Mouse (Mus musculus): ENCODE results near the gene Ifna6. TPM values are rescaled to one million over a fixed set of nuclear protein-coding genes. Genes with fewer than 3 reads are reported as not detected.
"Not testable (repeated sequence)": the region's sequence is repeated elsewhere in the genome, so short reads cannot be mapped to it uniquely, and the experiment has no call there.

Ifna6 gene
- polyA plus RNA-seq (2012; ENCODE audit: insufficient read depth, insufficient read length, missing spikeins) = not detected in 2 replicates

DNA sequence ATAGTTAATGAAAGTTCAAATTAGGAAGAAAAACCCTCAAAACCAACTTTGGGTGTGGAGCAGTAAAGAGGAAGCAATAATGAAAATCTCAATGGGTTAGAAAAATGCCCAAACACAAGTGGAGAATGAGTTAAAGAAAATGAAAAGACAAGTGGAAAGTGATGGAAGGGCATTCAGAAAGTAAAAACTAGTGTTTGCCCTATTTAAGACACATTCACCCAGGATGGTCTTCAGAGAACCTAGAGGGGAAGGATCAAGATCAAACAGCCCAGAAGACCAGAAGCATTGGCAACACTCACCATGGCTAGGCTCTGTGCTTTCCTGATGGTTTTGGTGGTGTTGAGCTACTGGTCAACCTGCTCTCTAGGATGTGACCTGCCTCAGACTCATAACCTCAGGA is at the start of gene Ifna6:
Gene Ifna6, plus strand, starts transcription at position 301 of the 400 bp plus-strand sequence.
- not testable (repeated sequence) for H3K27ac ChIP-seq (ENCODE audit: insufficient read depth, low read depth, low read length); H3K4me1 ChIP-seq (ENCODE audit: control insufficient read depth, insufficient read depth, low read length); H3K4me3 ChIP-seq (ENCODE audit: insufficient read depth, low read length)

DNA sequence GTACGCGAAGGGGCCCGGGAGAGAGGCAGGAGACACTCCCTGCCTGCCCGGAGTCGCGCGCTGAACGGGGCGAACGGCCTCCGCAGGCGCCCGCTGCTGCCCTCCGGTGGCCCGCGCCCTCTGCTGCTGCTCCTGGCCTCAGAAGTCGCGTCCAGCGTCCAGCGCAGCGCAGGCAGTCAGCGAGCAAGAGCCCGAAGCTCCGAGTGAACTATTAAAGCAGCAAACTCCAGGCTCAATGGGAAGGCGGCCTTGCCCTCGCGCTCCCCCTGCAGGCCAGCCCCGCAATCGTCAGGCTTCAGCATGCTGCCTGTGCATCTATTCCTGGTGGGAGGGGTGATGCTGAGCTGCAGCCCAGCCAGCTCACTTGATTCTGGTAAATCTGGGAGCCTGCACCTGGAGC is 47.7 kb upstream of the Ifna6 start, which contains the start of gene Gm13272:
Gene Gm13272, plus strand, starts transcription at position 301 of the 400 bp plus-strand sequence.
- not testable (repeated sequence) for H3K4me3 ChIP-seq (ENCODE audit: insufficient read depth, low read length); H3K4me1 ChIP-seq (ENCODE audit: control insufficient read depth, insufficient read depth, low read length); H3K27ac ChIP-seq (ENCODE audit: insufficient read depth, low read depth, low read length)

DNA sequence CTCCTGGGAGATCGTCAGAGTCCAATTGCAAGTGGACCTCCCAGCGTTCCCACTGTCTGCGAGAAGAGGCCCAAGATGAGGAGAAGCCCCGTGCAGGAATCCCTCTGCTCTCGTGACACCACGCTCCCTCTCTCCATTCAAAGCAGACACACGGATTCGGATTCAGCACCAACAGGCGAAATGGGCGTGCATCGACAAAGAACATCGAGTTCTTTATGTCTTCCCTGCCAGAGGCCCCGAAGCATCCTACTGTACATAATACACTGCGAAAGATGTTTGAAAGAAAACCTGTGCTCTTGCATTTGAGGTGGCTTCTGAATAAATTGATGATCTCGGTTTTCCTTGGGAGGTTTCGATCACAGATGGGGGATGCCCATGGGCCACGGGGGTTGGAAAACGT is 46.9 kb upstream of the Ifna6 start:
- H3K4me1 ChIP-seq (ENCODE audit: control insufficient read depth, insufficient read depth, low read length); H3K4me3 ChIP-seq (ENCODE audit: insufficient read depth, low read length); H3K27ac ChIP-seq (ENCODE audit: insufficient read depth, low read depth, low read length): not testable (repeated sequence)

DNA sequence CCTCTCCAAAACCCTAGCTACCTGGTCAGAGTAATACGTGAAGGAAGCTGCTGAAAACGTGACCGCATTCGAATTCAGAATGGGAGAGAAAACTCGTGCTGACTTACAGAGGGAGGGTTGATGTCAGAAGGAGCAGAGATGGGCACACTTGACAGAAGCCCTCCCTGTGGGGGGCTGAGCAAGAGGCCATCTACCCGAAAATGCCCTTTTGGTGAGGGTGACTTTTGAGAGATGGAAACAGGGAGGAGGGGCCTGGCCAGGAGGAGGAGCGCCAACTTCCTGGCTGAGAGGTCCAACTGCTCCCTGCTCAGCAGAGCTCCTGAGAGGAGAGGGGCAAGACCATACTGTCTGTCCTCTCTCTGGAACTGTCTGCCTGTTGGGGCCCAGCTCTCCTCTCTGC is 45.4 kb upstream of the Ifna6 start, which contains the start of gene Ifnz:
Gene Ifnz, plus strand, starts transcription at position 301 of the 400 bp plus-strand sequence.
- not testable (repeated sequence) for H3K4me1 ChIP-seq (ENCODE audit: control insufficient read depth, insufficient read depth, low read length); H3K27ac ChIP-seq (ENCODE audit: insufficient read depth, low read depth, low read length)
- peak within 1 kb of the TSS; percentile 44 for H3K4me3 ChIP-seq (ENCODE audit: insufficient read depth, low read length)

DNA sequence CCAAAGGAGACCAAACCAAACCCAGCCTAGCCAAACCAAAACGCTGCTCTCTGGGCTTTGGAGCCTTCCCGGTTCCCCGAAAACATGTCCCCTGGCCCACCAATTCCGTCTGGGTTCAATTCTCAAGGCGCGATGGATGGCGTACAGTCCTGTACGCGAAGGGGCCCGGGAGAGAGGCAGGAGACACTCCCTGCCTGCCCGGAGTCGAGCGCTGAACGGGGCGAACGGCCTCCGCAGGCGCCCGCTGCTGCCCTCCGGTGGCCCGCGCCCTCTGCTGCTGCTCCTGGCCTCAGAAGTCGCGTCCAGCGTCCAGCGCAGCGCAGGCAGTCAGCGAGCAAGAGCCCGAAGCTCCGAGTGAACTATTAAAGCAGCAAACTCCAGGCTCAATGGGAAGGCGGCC is 44.9 kb upstream of the Ifna6 start:
- H3K27ac ChIP-seq (ENCODE audit: insufficient read depth, low read depth, low read length); H3K4me1 ChIP-seq (ENCODE audit: control insufficient read depth, insufficient read depth, low read length): not testable (repeated sequence)
- H3K4me3 ChIP-seq (ENCODE audit: insufficient read depth, low read length) = peak overlapping the region; percentile 44

DNA sequence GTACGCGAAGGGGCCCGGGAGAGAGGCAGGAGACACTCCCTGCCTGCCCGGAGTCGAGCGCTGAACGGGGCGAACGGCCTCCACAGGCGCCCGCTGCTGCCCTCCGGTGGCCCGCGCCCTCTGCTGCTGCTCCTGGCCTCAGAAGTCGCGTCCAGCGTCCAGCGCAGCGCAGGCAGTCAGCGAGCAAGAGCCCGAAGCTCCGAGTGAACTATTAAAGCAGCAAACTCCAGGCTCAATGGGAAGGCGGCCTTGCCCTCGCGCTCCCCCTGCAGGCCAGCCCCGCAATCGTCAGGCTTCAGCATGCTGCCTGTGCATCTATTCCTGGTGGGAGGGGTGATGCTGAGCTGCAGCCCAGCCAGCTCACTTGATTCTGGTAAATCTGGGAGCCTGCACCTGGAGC is 41.8 kb upstream of the Ifna6 start, which contains the start of gene Gm13276:
Gene Gm13276, plus strand, starts transcription at position 301 of the 400 bp plus-strand sequence.
- not testable (repeated sequence) for H3K4me1 ChIP-seq (ENCODE audit: control insufficient read depth, insufficient read depth, low read length); H3K27ac ChIP-seq (ENCODE audit: insufficient read depth, low read depth, low read length); H3K4me3 ChIP-seq (ENCODE audit: insufficient read depth, low read length)

DNA sequence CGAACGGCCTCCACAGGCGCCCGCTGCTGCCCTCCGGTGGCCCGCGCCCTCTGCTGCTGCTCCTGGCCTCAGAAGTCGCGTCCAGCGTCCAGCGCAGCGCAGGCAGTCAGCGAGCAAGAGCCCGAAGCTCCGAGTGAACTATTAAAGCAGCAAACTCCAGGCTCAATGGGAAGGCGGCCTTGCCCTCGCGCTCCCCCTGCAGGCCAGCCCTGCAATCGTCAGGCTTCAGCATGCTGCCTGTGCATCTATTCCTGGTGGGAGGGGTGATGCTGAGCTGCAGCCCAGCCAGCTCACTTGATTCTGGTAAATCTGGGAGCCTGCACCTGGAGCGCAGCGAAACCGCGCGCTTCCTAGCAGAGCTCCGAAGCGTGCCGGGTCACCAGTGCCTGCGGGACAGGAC is 38.8 kb upstream of the Ifna6 start, which contains the start of gene Gm13277:
Gene Gm13277, plus strand, starts transcription at position 231 of the 400 bp plus-strand sequence.
- not testable (repeated sequence) for H3K4me3 ChIP-seq (ENCODE audit: insufficient read depth, low read length); H3K4me1 ChIP-seq (ENCODE audit: control insufficient read depth, insufficient read depth, low read length); H3K27ac ChIP-seq (ENCODE audit: insufficient read depth, low read depth, low read length)

DNA sequence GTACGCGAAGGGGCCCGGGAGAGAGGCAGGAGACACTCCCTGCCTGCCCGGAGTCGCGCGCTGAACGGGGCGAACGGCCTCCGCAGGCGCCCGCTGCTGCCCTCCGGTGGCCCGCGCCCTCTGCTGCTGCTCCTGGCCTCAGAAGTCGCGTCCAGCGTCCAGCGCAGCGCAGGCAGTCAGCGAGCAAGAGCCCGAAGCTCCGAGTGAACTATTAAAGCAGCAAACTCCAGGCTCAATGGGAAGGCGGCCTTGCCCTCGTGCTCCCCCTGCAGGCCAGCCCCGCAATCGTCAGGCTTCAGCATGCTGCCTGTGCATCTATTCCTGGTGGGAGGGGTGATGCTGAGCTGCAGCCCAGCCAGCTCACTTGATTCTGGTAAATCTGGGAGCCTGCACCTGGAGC is 36.0 kb upstream of the Ifna6 start, which contains the start of gene Gm13278:
Gene Gm13278, plus strand, starts transcription at position 301 of the 400 bp plus-strand sequence.
- H3K27ac ChIP-seq (ENCODE audit: insufficient read depth, low read depth, low read length); H3K4me1 ChIP-seq (ENCODE audit: control insufficient read depth, insufficient read depth, low read length); H3K4me3 ChIP-seq (ENCODE audit: insufficient read depth, low read length): not testable (repeated sequence)

DNA sequence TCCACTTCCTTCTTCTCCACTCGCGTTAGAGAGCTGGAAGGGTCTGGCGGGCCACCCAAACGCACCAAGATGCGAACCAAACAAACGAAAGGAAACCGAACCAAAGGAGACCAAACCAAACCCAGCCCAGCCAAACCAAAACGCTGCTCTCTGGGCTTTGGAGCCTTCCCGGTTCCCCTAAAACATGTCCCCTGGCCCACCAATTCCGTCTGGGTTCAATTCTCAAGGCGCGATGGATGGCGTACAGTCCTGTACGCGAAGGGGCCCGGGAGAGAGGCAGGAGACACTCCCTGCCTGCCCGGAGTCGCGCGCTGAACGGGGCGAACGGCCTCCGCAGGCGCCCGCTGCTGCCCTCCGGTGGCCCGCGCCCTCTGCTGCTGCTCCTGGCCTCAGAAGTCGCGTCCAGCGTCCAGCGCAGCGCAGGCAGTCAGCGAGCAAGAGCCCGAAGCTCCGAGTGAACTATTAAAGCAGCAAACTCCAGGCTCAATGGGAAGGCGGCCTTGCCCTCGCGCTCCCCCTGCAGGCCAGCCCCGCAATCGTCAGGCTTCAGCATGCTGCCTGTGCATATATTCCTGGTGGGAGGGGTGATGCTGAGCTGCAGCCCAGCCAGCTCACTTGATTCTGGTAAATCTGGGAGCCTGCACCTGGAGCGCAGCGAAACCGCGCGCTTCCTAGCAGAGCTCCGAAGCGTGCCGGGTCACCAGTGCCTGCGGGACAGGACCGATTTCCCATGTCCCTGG is 33.1 kb upstream of the Ifna6 start, which contains the start of gene Gm13275:
Gene Gm13275, plus strand, starts transcription at position 552 of the 740 bp plus-strand sequence.
- not testable (repeated sequence) for H3K27ac ChIP-seq (ENCODE audit: insufficient read depth, low read depth, low read length); H3K4me1 ChIP-seq (ENCODE audit: control insufficient read depth, insufficient read depth, low read length); H3K4me3 ChIP-seq (ENCODE audit: insufficient read depth, low read length)

DNA sequence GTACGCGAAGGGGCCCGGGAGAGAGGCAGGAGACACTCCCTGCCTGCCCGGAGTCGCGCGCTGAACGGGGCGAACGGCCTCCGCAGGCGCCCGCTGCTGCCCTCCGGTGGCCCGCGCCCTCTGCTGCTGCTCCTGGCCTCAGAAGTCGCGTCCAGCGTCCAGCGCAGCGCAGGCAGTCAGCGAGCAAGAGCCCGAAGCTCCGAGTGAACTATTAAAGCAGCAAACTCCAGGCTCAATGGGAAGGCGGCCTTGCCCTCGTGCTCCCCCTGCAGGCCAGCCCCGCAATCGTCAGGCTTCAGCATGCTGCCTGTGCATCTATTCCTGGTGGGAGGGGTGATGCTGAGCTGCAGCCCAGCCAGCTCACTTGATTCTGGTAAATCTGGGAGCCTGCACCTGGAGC is 30.1 kb upstream of the Ifna6 start, which contains the start of gene Gm13279:
Gene Gm13279, plus strand, starts transcription at position 301 of the 400 bp plus-strand sequence.
- not testable (repeated sequence) for H3K4me3 ChIP-seq (ENCODE audit: insufficient read depth, low read length); H3K27ac ChIP-seq (ENCODE audit: insufficient read depth, low read depth, low read length); H3K4me1 ChIP-seq (ENCODE audit: control insufficient read depth, insufficient read depth, low read length)

DNA sequence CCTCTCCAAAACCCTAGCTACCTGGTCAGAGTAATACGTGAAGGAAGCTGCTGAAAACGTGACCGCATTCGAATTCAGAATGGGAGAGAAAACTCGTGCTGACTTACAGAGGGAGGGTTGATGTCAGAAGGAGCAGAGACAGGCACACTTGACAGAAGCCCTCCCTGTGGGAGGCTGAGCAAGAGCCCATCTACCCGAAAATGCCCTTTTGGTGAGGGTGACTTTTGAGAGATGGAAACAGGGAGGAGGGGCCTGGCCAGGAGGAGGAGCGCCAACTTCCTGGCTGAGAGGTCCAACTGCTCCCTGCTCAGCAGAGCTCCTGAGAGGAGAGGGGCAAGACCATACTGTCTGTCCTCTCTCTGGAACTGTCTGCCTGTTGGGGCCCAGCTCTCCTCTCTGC is 27.9 kb upstream of the Ifna6 start, which contains the start of gene Gm13285:
Gene Gm13285, plus strand, starts transcription at position 301 of the 400 bp plus-strand sequence.
- not testable (repeated sequence) for H3K4me3 ChIP-seq (ENCODE audit: insufficient read depth, low read length); H3K4me1 ChIP-seq (ENCODE audit: control insufficient read depth, insufficient read depth, low read length); H3K27ac ChIP-seq (ENCODE audit: insufficient read depth, low read depth, low read length)

DNA sequence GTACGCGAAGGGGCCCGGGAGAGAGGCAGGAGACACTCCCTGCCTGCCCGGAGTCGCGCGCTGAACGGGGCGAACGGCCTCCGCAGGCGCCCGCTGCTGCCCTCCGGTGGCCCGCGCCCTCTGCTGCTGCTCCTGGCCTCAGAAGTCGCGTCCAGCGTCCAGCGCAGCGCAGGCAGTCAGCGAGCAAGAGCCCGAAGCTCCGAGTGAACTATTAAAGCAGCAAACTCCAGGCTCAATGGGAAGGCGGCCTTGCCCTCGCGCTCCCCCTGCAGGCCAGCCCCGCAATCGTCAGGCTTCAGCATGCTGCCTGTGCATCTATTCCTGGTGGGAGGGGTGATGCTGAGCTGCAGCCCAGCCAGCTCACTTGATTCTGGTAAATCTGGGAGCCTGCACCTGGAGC is 24.3 kb upstream of the Ifna6 start, which contains the start of gene Gm13287:
Gene Gm13287, plus strand, starts transcription at position 301 of the 400 bp plus-strand sequence.
- H3K4me3 ChIP-seq (ENCODE audit: insufficient read depth, low read length) = peak within 1 kb of the TSS; percentile 17; the same call in 1 of the 2 replicates
- not testable (repeated sequence) for H3K27ac ChIP-seq (ENCODE audit: insufficient read depth, low read depth, low read length); H3K4me1 ChIP-seq (ENCODE audit: control insufficient read depth, insufficient read depth, low read length)

DNA sequence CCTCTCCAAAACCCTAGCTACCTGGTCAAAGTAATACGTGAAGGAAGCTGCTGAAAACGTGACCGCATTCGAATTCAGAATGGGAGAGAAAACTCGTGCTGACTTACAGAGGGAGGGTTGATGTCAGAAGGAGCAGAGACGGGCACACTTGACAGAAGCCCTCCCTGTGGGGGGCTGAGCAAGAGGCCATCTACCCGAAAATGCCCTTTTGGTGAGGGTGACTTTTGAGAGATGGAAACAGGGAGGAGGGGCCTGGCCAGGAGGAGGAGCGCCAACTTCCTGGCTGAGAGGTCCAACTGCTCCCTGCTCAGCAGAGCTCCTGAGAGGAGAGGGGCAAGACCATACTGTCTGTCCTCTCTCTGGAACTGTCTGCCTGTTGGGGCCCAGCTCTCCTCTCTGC is 22.0 kb upstream of the Ifna6 start, which contains the start of gene Gm13288:
Gene Gm13288, plus strand, starts transcription at position 301 of the 400 bp plus-strand sequence.
- H3K27ac ChIP-seq (ENCODE audit: insufficient read depth, low read depth, low read length); H3K4me1 ChIP-seq (ENCODE audit: control insufficient read depth, insufficient read depth, low read length): not testable (repeated sequence)
- 0 out of 2 replicates have a peak within 1 kb of the TSS, but pooled peaks have one; percentile 14 for H3K4me3 ChIP-seq (ENCODE audit: insufficient read depth, low read length)

DNA sequence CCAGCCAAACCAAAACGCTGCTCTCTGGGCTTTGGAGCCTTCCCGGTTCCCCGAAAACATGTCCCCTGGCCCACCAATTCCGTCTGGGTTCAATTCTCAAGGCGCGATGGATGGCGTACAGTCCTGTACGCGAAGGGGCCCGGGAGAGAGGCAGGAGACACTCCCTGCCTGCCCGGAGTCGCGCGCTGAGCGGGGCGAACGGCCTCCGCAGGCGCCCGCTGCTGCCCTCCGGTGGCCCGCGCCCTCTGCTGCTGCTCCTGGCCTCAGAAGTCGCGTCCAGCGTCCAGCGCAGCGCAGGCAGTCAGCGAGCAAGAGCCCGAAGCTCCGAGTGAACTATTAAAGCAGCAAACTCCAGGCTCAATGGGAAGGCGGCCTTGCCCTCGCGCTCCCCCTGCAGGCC is 21.5 kb upstream of the Ifna6 start:
- not testable (repeated sequence) for H3K27ac ChIP-seq (ENCODE audit: insufficient read depth, low read depth, low read length); H3K4me1 ChIP-seq (ENCODE audit: control insufficient read depth, insufficient read depth, low read length)
- H3K4me3 ChIP-seq (ENCODE audit: insufficient read depth, low read length) = 0 out of 2 replicates have a peak overlapping the region, but pooled peaks have one; percentile 14
